Mouse (Mus musculus): ENCODE results near the gene Clstn2. TPM values are rescaled to one million over a fixed set of nuclear protein-coding genes. Genes with fewer than 3 reads are reported as not detected.

The Clstn2 gene
- total and polyA plus RNA-seq, 3 experiments, result not detected

GRCm38 (mm10) chr9:97992131-97992530 lies 40.9 kb downstream of the Clstn2 start:
- no peak overlapping the region for H3K4me2 ChIP-seq (ENCODE audit: insufficient read depth, low read depth, poor library complexity, severe bottlenecking)
- no peak for DNase-seq (ENCODE audit: extremely low read depth)
- H3K27ac ChIP-seq (ENCODE audit: insufficient read depth, low read depth), result no peak overlapping the region
- no peaks in the 10 kb centered on the region for H3K27me3 ChIP-seq (replicated peaks)
- no peaks in the 10 kb centered on the region for H3K79me2 ChIP-seq (replicated peaks; ENCODE audit: control insufficient read depth, extremely low read depth, insufficient read depth, poor library complexity, severe bottlenecking)
- H3K4me1 ChIP-seq (ENCODE audit: control insufficient read depth in 1 of 2, insufficient read depth in 2 of 2), result no peaks in the 10 kb centered on the region
- no peak overlapping the region for H3K9ac ChIP-seq (ENCODE audit: insufficient read depth, low read depth)
- TF ChIP-seq ZMIZ1 (IDR thresholded peaks at IDR 0.05; ENCODE audit: low read depth, low read length) (no peak), MYC (IDR thresholded peaks at IDR 0.05; ENCODE audit: low read depth, low read length) (no peak), ELF1 (IDR thresholded peaks at IDR 0.05; ENCODE audit: low read depth, low read length) (no peak), NRF1 (IDR thresholded peaks at IDR 0.05; ENCODE audit: low read depth, low read length) (no peak), JUN (IDR thresholded peaks at IDR 0.05; ENCODE audit: insufficient read depth, low read depth, low read length) (no peak), EP300 (IDR thresholded peaks at IDR 0.05; ENCODE audit: low read length) (no peak), SMC3 (IDR thresholded peaks at IDR 0.05; ENCODE audit: low read depth, low read length) (no peak), NELFE (IDR thresholded peaks at IDR 0.05; ENCODE audit: low read depth, low read length) (no peak), CHD2 (IDR thresholded peaks at IDR 0.05; ENCODE audit: low read length) (no peak), RCOR1 (conservative IDR thresholded peaks at IDR 0.05; ENCODE audit: low read depth, low read length) (no peak), MAZ (IDR thresholded peaks at IDR 0.05; ENCODE audit: low read depth, low read length) (no peak), USF1 (IDR thresholded peaks at IDR 0.05; ENCODE audit: low read depth, low read length) (no peak), RAD21 (IDR thresholded peaks at IDR 0.05; ENCODE audit: low read depth, low read length) (no peak)
- peaks cover 44% of the 10 kb centered on the region for H3K9me3 ChIP-seq (replicated peaks; ENCODE audit: low read length)
- in situ Hi-C loops (cut with MboI; ENCODE audit: low pct_ligation_motif_present, low pct_unique_long_range_greater_than_20kb, low sequenced_read_pairs) (no loop called here), dilution Hi-C loops (cut with MboI; ENCODE audit: extremely low pct_ligation_motif_present, extremely low pct_unique_long_range_greater_than_20kb, low sequenced_read_pairs) (no loop called here)
- H3K36me3 ChIP-seq (replicated peaks in 1 of 2; ENCODE audit: control insufficient read depth in 1 of 2, insufficient read depth in 1 of 2, low read length in 1 of 2), result no peaks in the 10 kb centered on the region
- H3K4me3 ChIP-seq (replicated peaks in 1 of 3; ENCODE audit: low read depth in 2 of 3, low read length in 2 of 3, poor library complexity in 1 of 3), result no peak overlapping the region

GRCm38 (mm10) chr9:97977339-97977738 lies 55.6 kb downstream of the Clstn2 start:
- in situ Hi-C loops (cut with MboI; ENCODE audit: low pct_ligation_motif_present, low pct_unique_long_range_greater_than_20kb, low sequenced_read_pairs), result no loop called here
- H3K36me3 ChIP-seq (replicated peaks in 1 of 2; ENCODE audit: control insufficient read depth in 1 of 2, insufficient read depth in 1 of 2, low read length in 1 of 2), result no peaks in the 10 kb centered on the region
- H3K9me3 ChIP-seq (replicated peaks; ENCODE audit: low read length), result peaks cover 73% of the 10 kb centered on the region
- H3K4me3 ChIP-seq (replicated peaks in 1 of 3; ENCODE audit: low read depth in 2 of 3, low read length in 2 of 3, poor library complexity in 1 of 3), result no peak overlapping the region
- no peak overlapping the region for H3K4me2 ChIP-seq (ENCODE audit: insufficient read depth, low read depth, poor library complexity, severe bottlenecking)
- no peak overlapping the region for H3K27ac ChIP-seq (ENCODE audit: insufficient read depth, low read depth)
- H3K27me3 ChIP-seq (replicated peaks), result no peaks in the 10 kb centered on the region
- no peak for DNase-seq (ENCODE audit: extremely low read depth)
- TF ChIP-seq CHD2 (IDR thresholded peaks at IDR 0.05; ENCODE audit: low read length) (no peak), POLR2A (IDR thresholded peaks at IDR 0.05; ENCODE audit: low read depth, low read length) (no peak), GABPA (IDR thresholded peaks at IDR 0.05; ENCODE audit: insufficient replicate concordance, low read depth, low read length) (no peak), HCFC1 (IDR thresholded peaks at IDR 0.05; ENCODE audit: low read depth, low read length) (no peak), ZNF384 (IDR thresholded peaks at IDR 0.05; ENCODE audit: low read depth, low read length) (no peak), PAX5 (IDR thresholded peaks at IDR 0.05; ENCODE audit: low read length) (no peak), JUN (IDR thresholded peaks at IDR 0.05; ENCODE audit: insufficient read depth, low read depth, low read length) (no peak), USF2 (conservative IDR thresholded peaks at IDR 0.05; ENCODE audit: low read depth, low read length) (no peak), IRF4 (IDR thresholded peaks at IDR 0.05; ENCODE audit: low read depth, low read length) (no peak), RCOR1 (conservative IDR thresholded peaks at IDR 0.05; ENCODE audit: low read depth, low read length) (no peak), USF1 (IDR thresholded peaks at IDR 0.05; ENCODE audit: low read depth, low read length) (no peak), CTCF (conservative IDR thresholded peaks at IDR 0.05 in 1 of 2, IDR thresholded peaks at IDR 0.05 in 1 of 2; ENCODE audit: low read depth in 2 of 2, low read length in 2 of 2) (no peak), ZC3H11A (IDR thresholded peaks at IDR 0.05; ENCODE audit: low read depth, low read length) (no peak), UBTF (IDR thresholded peaks at IDR 0.05; ENCODE audit: low read depth, low read length) (no peak)
- no peaks in the 10 kb centered on the region for H3K79me2 ChIP-seq (replicated peaks; ENCODE audit: control insufficient read depth, extremely low read depth, insufficient read depth, poor library complexity, severe bottlenecking)
- H3K4me1 ChIP-seq (ENCODE audit: control insufficient read depth in 1 of 2, insufficient read depth in 2 of 2), result no peaks in the 10 kb centered on the region
- H3K9ac ChIP-seq (ENCODE audit: insufficient read depth, low read depth), result no peak overlapping the region
- dilution Hi-C loops (cut with MboI; ENCODE audit: extremely low pct_ligation_motif_present, extremely low pct_unique_long_range_greater_than_20kb, low sequenced_read_pairs), result no loop called here

All from CH12.LX (cell line).